Mouse (Mus musculus) small intestine, adult 10 weeks (tissue): ENCODE measurements around the gene Itpk1. TPM values are rescaled to one million over a fixed set of nuclear protein-coding genes. Genes with fewer than 3 reads are reported as not detected.

ENCODE experiments used
- polyA plus RNA-seq: library from polyadenylated mRNA; stranded (reverse); fragments of 350-450 nt; fragmentation: Illumina TruSeq; extraction: RNeasy Lipid Tissue Mini Kit (QIAGEN cat#74804); gene quantifications from one replicate; pipeline ENCODE4 v1.2.3, GENCODE M21; 2014; ENCODE audit warnings: low replicate concordance

Itpk1 gene
- polyA plus RNA-seq, result 2.4 TPM

GRCm38 (mm10) chr12:102704457-102705198 lies at the start of gene Itpk1:
Gene Itpk1 (minus strand): TSS chr12:102704930.

DNA sequence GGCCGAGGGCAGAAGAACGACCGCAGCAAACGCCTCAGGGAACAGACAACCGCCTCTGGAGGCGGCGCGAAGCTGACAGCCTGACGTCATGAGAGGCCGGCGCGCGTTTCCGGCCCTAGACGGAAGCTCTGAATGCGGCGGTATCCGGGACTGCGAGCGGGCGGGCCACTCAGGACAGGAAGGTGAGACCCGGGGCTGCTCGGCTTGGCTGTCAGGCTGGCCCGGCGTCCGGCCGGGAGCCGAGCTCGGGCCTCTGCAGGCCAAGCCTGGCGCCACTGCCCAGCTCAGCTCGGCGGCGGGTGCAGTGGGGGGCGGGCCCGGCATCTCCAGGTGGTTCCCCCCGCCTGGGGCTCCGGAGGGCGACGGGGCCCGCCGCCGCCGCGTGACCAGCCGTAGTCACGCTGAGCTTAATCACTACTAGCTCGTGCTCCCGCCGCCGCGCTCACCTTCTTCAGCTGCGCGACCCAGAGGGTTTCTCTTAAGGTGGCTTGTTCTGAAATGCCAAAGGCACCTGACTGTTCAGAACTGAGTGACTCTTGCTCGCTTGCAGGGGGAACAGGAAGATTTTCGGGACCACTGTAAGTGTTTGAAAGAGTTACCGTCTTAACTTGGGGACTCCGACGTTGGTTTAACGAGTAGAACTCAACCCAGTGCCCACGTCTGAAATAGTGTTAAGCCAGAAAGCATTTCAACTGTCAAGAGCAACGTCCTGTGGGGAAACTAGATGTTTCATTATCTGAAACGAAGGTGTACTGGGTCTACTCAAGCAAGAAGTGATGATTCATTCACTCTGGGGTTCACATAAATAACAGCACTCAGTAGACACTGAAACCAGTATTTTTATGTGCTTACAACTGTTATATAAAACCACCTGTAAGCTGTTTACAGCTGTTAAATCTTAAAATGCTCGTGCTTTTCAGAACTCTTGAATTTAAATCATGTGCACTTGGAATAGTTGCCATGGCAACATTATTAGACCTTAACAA lies 39.2 kb upstream of the Itpk1 start, which contains the start of the genes Moap1 and Tmem251:
Moap1 (minus strand) TSS at position 73 of the 986 bp plus-strand sequence.
Tmem251 (plus strand) TSS at position 174 of the 986 bp plus-strand sequence.

GRCm38 (mm10) chr12:102554721-102555516 lies 149.8 kb downstream of the Itpk1 start, which contains the start of gene Chga:
Gene Chga (plus strand): TSS chr12:102554969.

Other genes with a start within 250 kb of the Itpk1 start
- gene Golga5, start 235.8 kb downstream of the Itpk1 start, polyA plus RNA-seq, result 37.2 TPM
- gene Chga, start 150.0 kb downstream of the Itpk1 start, polyA plus RNA-seq, result 2.9 TPM
- gene Moap1, start 38.7 kb upstream of the Itpk1 start, polyA plus RNA-seq, result not detected
- 12.3 TPM for gene Tmem251, start 38.8 kb upstream of the Itpk1 start, polyA plus RNA-seq
- not detected for gene Gm28051, start 52.8 kb upstream of the Itpk1 start, polyA plus RNA-seq
- 18.9 TPM for gene Gon7, start 52.9 kb upstream of the Itpk1 start, polyA plus RNA-seq
- 15.8 TPM for gene Ubr7, start 53.0 kb upstream of the Itpk1 start, polyA plus RNA-seq
- gene Gm20604, start 53.7 kb upstream of the Itpk1 start, polyA plus RNA-seq, result 14.5 TPM
- 34.2 TPM for gene Btbd7, start 173.5 kb upstream of the Itpk1 start, polyA plus RNA-seq
- not detected for gene Cox8c, start 194.4 kb upstream of the Itpk1 start, polyA plus RNA-seq
- gene Unc79, start 243.9 kb upstream of the Itpk1 start, polyA plus RNA-seq, result 0.07 TPM